Mouse (Mus musculus) frontal cortex, postnatal 36 days (tissue): Measurements from ENCODE around the gene Chadl.
A peak's percentile ranks its signal among the peaks of the same experiment; 100 is the strongest.

ENCODE experiments used
- DNase-seq, 2 experiments: peaks; one replicate each; pipeline ENCODE4 v3.0.0; 2022; ENCODE audit warnings: low spot score in 2 of 2

The Chadl gene

GRCm38 (mm10) chr15:81700601-81701000 lies 3.5 kb upstream of the Chadl start:
- no peak for DNase-seq

GRCm38 (mm10) chr15:81700161-81700560 lies 3.1 kb upstream of the Chadl start:
- no peak for DNase-seq

DNA sequence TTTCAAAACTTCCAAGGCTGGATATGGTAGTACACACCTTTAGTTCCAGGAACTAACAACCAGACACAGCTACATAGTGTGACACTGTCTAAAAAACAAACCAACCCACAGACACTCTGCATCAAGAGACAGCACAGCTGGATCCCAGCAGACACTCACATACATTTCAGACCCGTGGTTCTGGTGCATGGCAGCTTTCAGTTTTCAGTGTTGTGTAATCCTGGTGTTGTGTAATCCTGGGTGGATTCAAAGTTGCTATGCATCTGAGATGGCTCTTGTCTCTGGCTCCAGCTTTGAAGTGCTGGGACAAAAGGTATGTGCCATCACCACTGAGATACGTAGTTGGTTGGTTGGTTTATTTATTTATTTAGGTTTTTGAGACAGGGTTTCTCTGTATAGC lies 1.4 kb upstream of the Chadl start:
- no peak for DNase-seq

DNA sequence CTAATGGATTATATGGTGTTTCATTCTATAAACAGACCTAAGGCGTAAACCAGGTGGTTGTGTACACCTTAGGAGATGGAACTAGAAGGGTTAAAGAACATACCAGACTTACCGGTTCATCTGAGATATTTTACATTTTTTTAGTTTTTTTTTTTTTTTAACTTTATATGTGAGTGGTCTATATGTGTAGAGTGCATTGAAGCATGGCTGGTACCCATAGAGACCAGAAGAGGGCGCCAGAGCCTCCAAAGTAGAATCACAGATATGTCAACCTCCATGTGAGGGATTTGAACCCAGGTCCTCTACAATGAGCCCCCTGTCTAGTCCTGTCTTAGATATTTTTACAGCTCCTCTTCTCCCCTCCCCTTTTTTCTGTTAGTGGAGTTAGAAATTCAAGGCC lies 760 bp upstream of the Chadl start:
- DNase-seq = peak in 1 of 2 experiments; percentile 34

- no peak for DNase-seq
These were observed 2.2 kb downstream of the Chadl start for GRCm38 (mm10) chr15:81694891-81695290.

DNA sequence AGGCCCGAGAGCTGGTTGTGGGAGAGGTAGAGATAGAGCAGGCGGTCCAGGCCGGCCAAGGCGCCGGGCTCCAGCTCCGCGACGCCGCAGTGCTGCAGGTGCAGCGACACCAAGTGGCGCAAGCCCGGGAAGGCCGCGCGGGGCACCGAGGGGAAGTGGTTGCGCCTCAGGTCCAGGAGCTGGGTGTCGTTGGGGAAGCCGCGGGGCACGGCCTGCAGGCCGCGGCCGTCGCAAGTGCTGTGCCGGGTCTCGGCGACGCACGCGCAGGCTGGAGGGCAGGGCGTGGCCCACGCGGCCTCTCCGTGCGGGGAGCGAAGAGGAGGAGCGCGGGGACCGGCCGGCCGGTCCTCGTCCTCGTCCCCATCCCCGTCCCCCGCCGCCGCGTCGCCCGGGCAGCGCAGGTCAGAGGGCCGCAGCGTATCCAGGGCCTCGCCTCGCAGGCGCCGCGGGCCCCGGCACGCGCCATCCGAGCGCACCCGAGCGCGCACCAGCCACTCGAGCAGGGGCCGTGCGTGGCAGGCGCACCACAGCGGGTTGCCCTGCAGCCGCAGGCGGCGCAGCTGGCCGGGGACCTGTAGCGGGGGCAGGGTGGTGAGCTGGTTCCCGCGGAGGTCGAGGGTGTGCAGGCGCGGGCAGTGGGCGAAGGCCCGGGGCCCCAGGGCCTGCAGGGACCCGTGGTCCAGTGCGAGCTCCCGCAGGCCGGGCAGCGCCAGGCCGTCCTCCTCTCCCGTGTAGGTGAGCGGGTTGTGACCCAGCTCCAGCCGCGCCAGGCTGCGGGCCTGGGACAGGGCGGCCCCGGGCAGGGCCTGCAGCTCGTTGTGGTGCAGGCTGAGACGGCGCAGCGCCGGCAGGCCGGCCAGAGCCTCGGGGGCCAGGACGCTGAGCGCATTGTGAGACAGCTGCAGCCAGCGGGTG lies 2.9 kb downstream of the Chadl start:
- DNase-seq = peak; percentile 53 to 72

GRCm38 (mm10) chr15:81693366-81693966 lies 3.6 kb downstream of the Chadl start:
- DNase-seq = no peak

- DNase-seq = no peak
These were observed 16.7 kb downstream of the Chadl start for GRCm38 (mm10) chr15:81680301-81680805.

GRCm38 (mm10) chr15:81676637-81677036 lies 20.4 kb downstream of the Chadl start:
- DNase-seq = no peak

- DNase-seq = peak in 1 of 2 experiments; percentile 55
These were observed 26.9 kb downstream of the Chadl start for GRCm38 (mm10) chr15:81670231-81670640.

- no peak for DNase-seq
These were observed 30.1 kb downstream of the Chadl start for GRCm38 (mm10) chr15:81666957-81667356.

- DNase-seq = peak; percentile 88 to 93
These were observed 33.2 kb downstream of the Chadl start, which contains the start of gene L3mbtl2 for GRCm38 (mm10) chr15:81663697-81664561. L3mbtl2 (plus strand) TSS chr15:81663889.

GRCm38 (mm10) chr15:81663281-81663680 lies 33.8 kb downstream of the Chadl start:
- DNase-seq = no peak

GRCm38 (mm10) chr15:81661701-81662100 lies 35.4 kb downstream of the Chadl start:
- no peak for DNase-seq

DNA sequence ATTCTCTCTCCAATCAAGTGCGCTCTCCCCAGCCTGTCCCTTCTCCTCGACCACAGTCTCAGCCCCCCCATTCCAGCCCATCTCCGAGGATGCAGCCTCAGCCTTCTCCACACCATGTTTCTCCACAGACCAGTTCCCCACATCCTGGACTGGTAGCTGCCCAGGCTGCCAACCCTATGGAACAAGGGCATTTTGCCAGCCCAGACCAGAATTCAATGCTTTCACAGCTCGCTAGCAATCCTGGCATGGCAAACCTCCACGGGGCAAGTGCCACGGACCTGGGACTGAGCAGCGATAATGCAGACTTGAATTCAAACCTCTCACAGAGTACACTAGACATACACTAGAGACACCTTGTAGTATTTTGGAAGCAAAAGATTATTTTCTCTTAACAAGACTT lies 46.5 kb downstream of the Chadl start:
- no peak for DNase-seq

GRCm38 (mm10) chr15:81649516-81650455 lies 47.3 kb downstream of the Chadl start:
- no peak for DNase-seq
